Mouse (Mus musculus): ENCODE measurements at regions not wholly inside any gene's neighbourhood (a gene's known extent, or its start where the extent isn't known, plus 50 kb on each side); places are given as distances from the start of the nearest gene placed in this dataset.

DNA sequence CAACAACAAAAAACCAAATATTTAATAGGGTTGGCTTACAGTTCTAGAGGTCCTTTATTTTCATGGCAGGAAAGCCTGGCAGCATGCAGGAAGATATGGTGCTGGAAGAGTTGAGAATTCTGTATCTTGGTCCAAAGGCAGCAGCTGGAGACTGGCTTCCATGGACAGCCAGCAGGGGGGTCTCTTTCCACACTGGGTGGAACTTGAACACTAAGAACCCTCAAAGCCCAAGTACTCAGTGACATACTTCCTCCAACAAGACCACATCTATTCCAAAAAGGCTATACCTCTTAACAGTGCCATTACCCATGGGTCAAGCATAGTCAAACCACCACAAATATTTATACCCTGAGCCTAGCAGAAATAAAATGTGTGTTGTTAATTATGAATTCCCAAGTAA, 1630.5 kb downstream of the Cdh11 start:
- Histone ChIP-seq H3K4me1 (ENCODE audit: control insufficient read depth, insufficient read depth, low read length) (no peaks in the 10 kb centered on the region), H3K4me3 (ENCODE audit: insufficient read depth, low read depth, low read length) (no peak overlapping the region), H3K27ac (replicated peaks; ENCODE audit: insufficient read depth, low read depth, low read length) (no peak overlapping the region), H3K36me3 (ENCODE audit: control insufficient read depth, insufficient read depth, low read length) (no peaks in the 10 kb centered on the region), H3K79me2 (ENCODE audit: control insufficient read depth, insufficient read depth, low read length) (no peaks in the 10 kb centered on the region), H3K27me3 (ENCODE audit: control insufficient read depth, insufficient read depth, low read length) (no peaks in the 10 kb centered on the region), H3K9ac (ENCODE audit: low read depth, low read length) (no peak overlapping the region)
- peak; percentile 7 for DNase-seq (ENCODE audit: extremely low read depth, low read depth, low spot score)
- peak; percentile 44 for TF ChIP-seq CTCF (IDR thresholded peaks at IDR 0.05; ENCODE audit: low read depth, low read length)
- no peak for TF ChIP-seq POLR2A (IDR thresholded peaks at IDR 0.05; ENCODE audit: extremely low read depth, insufficient read depth, low read length)

Data from liver, adult 2 months (tissue).